Mouse (Mus musculus) splenic B cell, adult 2 months (primary cell): ENCODE data around the gene Elf1.
A peak's percentile ranks its signal among the peaks of the same experiment; 100 is the strongest.
"Not testable (repeated sequence)": the region's sequence is repeated elsewhere in the genome, so short reads cannot be mapped to it uniquely, and the experiment has no call there.

Source experiments
- DNase-seq: peaks from one replicate; pipeline ENCODE4 v3.0.0-alpha.2; 2011; ENCODE audit warnings: low read depth, low spot score
- H3K27me3 ChIP-seq: 2 replicates; pipeline ENCODE4 v1.6.1; 2012; ENCODE audit warnings: mild to moderate bottlenecking, low read length, moderate library complexity, mixed read lengths; ENCODE audit not compliant: control insufficient read depth, poor library complexity, insufficient read depth, severe bottlenecking
- H3K36me3 ChIP-seq: 2 replicates; pipeline ENCODE4 v1.6.1; 2012; ENCODE audit warnings: mild to moderate bottlenecking, low read length, moderate library complexity, mixed read lengths; ENCODE audit not compliant: control insufficient read depth, poor library complexity, insufficient read depth, severe bottlenecking

Gene Elf1

GRCm38 (mm10) chr14:79480624-79481338 is at the start of gene Elf1:
Gene Elf1, plus strand, starts transcription at chr14:79481194.
- peak; percentile 88 for DNase-seq
- no peaks in the 10 kb centered on the region for H3K27me3 ChIP-seq

GRCm38 (mm10) chr14:79434068-79434467 is 46.9 kb upstream of the Elf1 start:
- no peak for DNase-seq
- Histone ChIP-seq H3K36me3 (no peaks in the 10 kb centered on the region; the same call in 1 of the 2 replicates), H3K27me3 (no peaks in the 10 kb centered on the region)

More at GRCm38 (mm10) chr14:79480624-79481338, at the start of gene Elf1:
- H3K36me3 ChIP-seq: no peaks in the 10 kb centered on the region

- DNase-seq: no peak
- H3K36me3 ChIP-seq: no peaks in the 10 kb centered on the region
- H3K27me3 ChIP-seq: no peaks in the 10 kb centered on the region
These were observed 40.3 kb upstream of the Elf1 start for GRCm38 (mm10) chr14:79440655-79441054.

- no peaks in the 10 kb centered on the region for H3K27me3 ChIP-seq
- DNase-seq: peak; percentile 34
- no peaks in the 10 kb centered on the region for H3K36me3 ChIP-seq
These were observed 39.6 kb upstream of the Elf1 start for GRCm38 (mm10) chr14:79441441-79441840.

- DNase-seq: no peak
- Histone ChIP-seq H3K27me3 (no peaks in the 10 kb centered on the region), H3K36me3 (no peaks in the 10 kb centered on the region)
These were observed 36.4 kb upstream of the Elf1 start for GRCm38 (mm10) chr14:79444601-79445000.

- no peak for DNase-seq
- no peaks in the 10 kb centered on the region for H3K27me3 ChIP-seq
- no peaks in the 10 kb centered on the region for H3K36me3 ChIP-seq
These were observed 35.9 kb upstream of the Elf1 start for GRCm38 (mm10) chr14:79445055-79445620.

GRCm38 (mm10) chr14:79451681-79452590 is 29.1 kb upstream of the Elf1 start, which contains the start of gene Kbtbd6:
Gene Kbtbd6, plus strand, starts transcription at chr14:79451835.
- DNase-seq: peak; percentile 89
- not testable (repeated sequence) for H3K36me3 ChIP-seq, H3K27me3 ChIP-seq

- DNase-seq, H3K36me3 ChIP-seq, H3K27me3 ChIP-seq: not testable (repeated sequence)
These were observed 28.4 kb upstream of the Elf1 start for GRCm38 (mm10) chr14:79452591-79452934.

GRCm38 (mm10) chr14:79460401-79460800 is 20.6 kb upstream of the Elf1 start:
- no peak for DNase-seq
- no peaks in the 10 kb centered on the region for H3K27me3 ChIP-seq
- H3K36me3 ChIP-seq: peaks cover 3% of the 10 kb centered on the region; the same call in 1 of the 2 replicates

- no peaks in the 10 kb centered on the region for H3K27me3 ChIP-seq
- peak; percentile 27 for DNase-seq
- H3K36me3 ChIP-seq: peaks cover 6% of the 10 kb centered on the region; the same call in 1 of the 2 replicates
These were observed 20.0 kb upstream of the Elf1 start for GRCm38 (mm10) chr14:79460988-79461387.

GRCm38 (mm10) chr14:79465623-79466022 is 15.4 kb upstream of the Elf1 start:
- DNase-seq: peak; percentile 36

GRCm38 (mm10) chr14:79467621-79468020 is 13.4 kb upstream of the Elf1 start:
- no peaks in the 10 kb centered on the region for H3K27me3 ChIP-seq
- peak; percentile 65 for DNase-seq
- H3K36me3 ChIP-seq: peaks cover 22% of the 10 kb centered on the region

More at GRCm38 (mm10) chr14:79465623-79466022, 15.4 kb upstream of the Elf1 start:
- H3K36me3 ChIP-seq: peaks cover 16% of the 10 kb centered on the region; the same call in 1 of the 2 replicates
- no peaks in the 10 kb centered on the region for H3K27me3 ChIP-seq

- Histone ChIP-seq H3K27me3 (no peaks in the 10 kb centered on the region), H3K36me3 (peaks cover 16% of the 10 kb centered on the region)
- no peak for DNase-seq
These were observed 7.6 kb upstream of the Elf1 start for GRCm38 (mm10) chr14:79473384-79473783.

GRCm38 (mm10) chr14:79481339-79482151 is 551 bp downstream of the Elf1 start, which contains the start of gene Wbp4:
Gene Wbp4, minus strand, starts transcription at chr14:79481520.
- Histone ChIP-seq H3K36me3 (no peaks in the 10 kb centered on the region), H3K27me3 (no peaks in the 10 kb centered on the region)
- DNase-seq: peak; percentile 97
